Mouse (Mus musculus): Measurements from ENCODE around the gene Foxp2. TPM values are rescaled to one million over a fixed set of nuclear protein-coding genes. Genes with fewer than 3 reads are reported as not detected.

The Foxp2 gene
- polyA plus RNA-seq, 1 experiment from 2014 or later, result 87.5 TPM

GRCm38 (mm10) chr6:15121339-15121738 lies 220.2 kb downstream of the Foxp2 start:
- ATAC-seq (ENCODE audit: borderline replicate concordance, extremely low read depth, low FRiP score, low TSS enrichment), result no peak
- no peak overlapping the region for H3K27ac ChIP-seq
- no peak overlapping the region for H3K9ac ChIP-seq
- H3K9me3 ChIP-seq, result no peaks in the 10 kb centered on the region
- no peaks in the 10 kb centered on the region for H3K4me1 ChIP-seq
- H3K36me3 ChIP-seq, result no peaks in the 10 kb centered on the region
- no peak overlapping the region for H3K4me3 ChIP-seq
- no peak overlapping the region for H3K4me2 ChIP-seq
- no peaks in the 10 kb centered on the region for H3K27me3 ChIP-seq

- ATAC-seq (ENCODE audit: borderline replicate concordance, extremely low read depth, low FRiP score, low TSS enrichment), result no peak
- no peaks in the 10 kb centered on the region for H3K9me3 ChIP-seq
- H3K4me1 ChIP-seq, result no peaks in the 10 kb centered on the region
- no peak overlapping the region for H3K4me3 ChIP-seq
- no peak overlapping the region for H3K27ac ChIP-seq
- H3K36me3 ChIP-seq, result no peaks in the 10 kb centered on the region
- no peaks in the 10 kb centered on the region for H3K27me3 ChIP-seq
- no peak overlapping the region for H3K4me2 ChIP-seq
- WGBS, result 96% methylated on average over 2 of the region's 2 CpGs
- no peak overlapping the region for H3K9ac ChIP-seq
These were observed 229.0 kb downstream of the Foxp2 start for GRCm38 (mm10) chr6:15130142-15130541.

GRCm38 (mm10) chr6:15142094-15142493 lies 240.9 kb downstream of the Foxp2 start:
- no peak for ATAC-seq (ENCODE audit: borderline replicate concordance, extremely low read depth, low FRiP score, low TSS enrichment)

GRCm38 (mm10) chr6:15151619-15152018 lies 250.5 kb downstream of the Foxp2 start:
- WGBS, result 67% methylated on average over 3 of the region's 3 CpGs

More at GRCm38 (mm10) chr6:15142094-15142493, 240.9 kb downstream of the Foxp2 start:
- H3K36me3 ChIP-seq, result no peaks in the 10 kb centered on the region
- no peak overlapping the region for H3K4me3 ChIP-seq
- H3K27me3 ChIP-seq, result no peaks in the 10 kb centered on the region
- H3K9me3 ChIP-seq, result no peaks in the 10 kb centered on the region
- H3K27ac ChIP-seq, result no peak overlapping the region
- H3K4me1 ChIP-seq, result no peaks in the 10 kb centered on the region
- 86% methylated on average over 1 of the region's 1 CpGs for WGBS
- H3K4me2 ChIP-seq, result no peak overlapping the region
- no peak overlapping the region for H3K9ac ChIP-seq

DNA sequence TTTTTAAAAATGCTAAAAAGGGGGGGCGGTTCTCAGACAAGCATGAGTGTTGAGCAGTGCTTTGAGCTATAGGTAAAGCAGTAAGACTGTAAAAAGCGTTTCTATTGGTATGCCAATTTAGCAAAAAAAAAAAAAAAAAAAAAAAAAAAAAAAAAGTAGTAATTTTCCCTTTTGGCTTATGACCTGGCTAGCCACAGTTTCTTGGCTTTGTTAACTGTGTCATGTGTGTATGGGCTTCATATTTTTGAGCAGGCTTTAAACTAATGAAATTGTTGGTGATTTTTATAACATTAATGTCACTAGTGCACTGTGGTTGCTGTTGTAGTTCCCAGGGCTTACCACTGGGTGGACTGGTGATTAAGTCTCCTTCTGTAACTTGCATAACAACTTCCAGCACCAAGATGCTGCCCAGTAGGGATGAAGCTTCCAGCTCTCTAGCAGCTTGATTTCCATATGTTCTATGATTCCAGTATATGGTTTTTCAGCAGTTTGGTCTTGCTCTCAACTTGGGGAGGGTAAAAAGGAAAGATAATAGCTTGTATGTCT lies 262.4 kb downstream of the Foxp2 start:
- no peak for ATAC-seq (ENCODE audit: borderline replicate concordance, extremely low read depth, low FRiP score, low TSS enrichment)
- 82% methylated on average over 2 of the region's 2 CpGs for WGBS

More at GRCm38 (mm10) chr6:15151619-15152018, 250.5 kb downstream of the Foxp2 start:
- Histone ChIP-seq H3K4me3 (no peak overlapping the region), H3K27ac (no peak overlapping the region), H3K36me3 (no peaks in the 10 kb centered on the region), H3K4me2 (no peak overlapping the region), H3K27me3 (no peaks in the 10 kb centered on the region), H3K9ac (no peak overlapping the region), H3K4me1 (no peaks in the 10 kb centered on the region), H3K9me3 (no peaks in the 10 kb centered on the region)
- no peak for ATAC-seq (ENCODE audit: borderline replicate concordance, extremely low read depth, low FRiP score, low TSS enrichment)

GRCm38 (mm10) chr6:15176754-15177153 lies 275.6 kb downstream of the Foxp2 start:
- Histone ChIP-seq H3K4me3 (no peak overlapping the region), H3K27ac (no peak overlapping the region), H3K9me3 (no peaks in the 10 kb centered on the region), H3K27me3 (no peaks in the 10 kb centered on the region), H3K4me1 (no peaks in the 10 kb centered on the region), H3K36me3 (no peaks in the 10 kb centered on the region), H3K9ac (no peak overlapping the region), H3K4me2 (no peak overlapping the region)
- ATAC-seq (ENCODE audit: borderline replicate concordance, extremely low read depth, low FRiP score, low TSS enrichment), result no peak

More for the DNA sequence above, 262.4 kb downstream of the Foxp2 start:
- Histone ChIP-seq H3K4me1 (no peaks in the 10 kb centered on the region), H3K4me3 (no peak overlapping the region), H3K27ac (no peak overlapping the region), H3K9me3 (no peaks in the 10 kb centered on the region), H3K4me2 (no peak overlapping the region), H3K36me3 (0 out of 2 replicates have a peak, but pooled peaks cover 5% of the 10 kb centered on the region), H3K9ac (no peak overlapping the region), H3K27me3 (no peaks in the 10 kb centered on the region)

- Histone ChIP-seq H3K4me2 (no peak overlapping the region), H3K4me1 (no peaks in the 10 kb centered on the region), H3K9me3 (no peaks in the 10 kb centered on the region), H3K36me3 (no peaks in the 10 kb centered on the region), H3K27ac (no peak overlapping the region), H3K9ac (no peak overlapping the region), H3K27me3 (no peaks in the 10 kb centered on the region), H3K4me3 (no peak overlapping the region)
- 73% methylated on average over 5 of the region's 5 CpGs for WGBS
- ATAC-seq (ENCODE audit: borderline replicate concordance, extremely low read depth, low FRiP score, low TSS enrichment), result no peak
These were observed 291.7 kb downstream of the Foxp2 start for GRCm38 (mm10) chr6:15192877-15193276.

DNA sequence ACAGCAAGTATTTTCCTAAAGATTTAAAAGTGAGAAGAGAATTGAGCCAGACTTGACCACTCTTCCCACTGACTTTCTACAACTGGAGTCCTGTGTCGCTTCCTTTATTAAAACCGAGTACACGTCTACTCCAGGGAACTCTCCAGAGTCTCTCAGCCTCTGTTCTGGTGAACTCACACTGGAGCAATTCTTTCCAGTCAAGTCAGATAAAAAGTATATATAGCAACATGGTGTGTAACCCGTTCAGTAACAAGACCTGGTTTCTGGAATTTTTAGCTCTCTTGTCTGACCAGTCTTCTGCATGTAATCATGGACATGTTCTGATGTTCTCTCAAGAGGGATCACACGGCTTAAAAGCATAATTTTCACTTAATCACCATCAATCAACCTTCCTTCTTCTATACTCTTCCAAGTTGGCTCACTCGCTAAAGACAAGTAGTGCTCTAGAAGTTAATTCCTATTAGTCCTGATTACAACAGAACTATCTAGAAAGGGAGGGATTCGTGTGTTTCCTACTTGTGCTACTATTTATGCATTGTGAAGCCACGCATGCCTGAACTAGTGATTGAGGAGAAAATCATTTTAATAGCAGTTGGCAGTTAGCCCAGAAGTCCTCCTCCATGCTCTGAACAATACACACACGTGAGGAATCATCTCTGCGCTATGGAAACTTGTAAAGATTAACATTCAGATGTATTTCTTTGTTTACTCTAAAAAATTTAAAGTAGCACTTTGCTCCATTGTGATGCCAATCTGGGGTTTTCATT lies 341.2 kb downstream of the Foxp2 start:
- Histone ChIP-seq H3K4me2 (no peak overlapping the region), H3K9me3 (no peaks in the 10 kb centered on the region), H3K27me3 (no peaks in the 10 kb centered on the region), H3K36me3 (no peaks in the 10 kb centered on the region), H3K27ac (no peak overlapping the region), H3K4me3 (no peak overlapping the region), H3K9ac (no peak overlapping the region), H3K4me1 (no peaks in the 10 kb centered on the region)
- ATAC-seq (ENCODE audit: borderline replicate concordance, extremely low read depth, low FRiP score, low TSS enrichment), result no peak
- WGBS, result 49% methylated on average over 10 of the region's 10 CpGs

DNA sequence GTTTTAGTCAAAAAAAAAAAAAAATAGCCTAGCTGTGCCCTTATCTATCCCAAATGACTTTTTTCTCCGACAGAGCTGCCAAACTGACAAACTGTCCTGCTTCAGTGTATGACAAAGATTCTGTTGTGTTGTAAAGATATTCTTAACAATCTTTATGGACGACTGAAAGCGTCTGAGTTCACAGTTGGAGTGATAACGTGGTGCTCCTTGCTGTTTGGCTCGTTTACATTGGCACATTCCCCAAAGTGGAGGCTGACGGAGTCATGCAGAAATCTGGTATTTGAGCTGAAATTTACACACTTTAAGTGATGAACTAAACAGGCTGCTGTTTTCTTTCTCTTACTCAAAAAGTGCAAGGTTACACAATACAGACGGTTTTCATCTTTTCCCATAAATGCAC lies 356.2 kb downstream of the Foxp2 start:
- no peak overlapping the region; the same call in 1 of the 2 replicates for H3K27ac ChIP-seq
- no peaks in the 10 kb centered on the region for H3K27me3 ChIP-seq
- no peak overlapping the region for H3K4me3 ChIP-seq
- peaks cover 8% of the 10 kb centered on the region; the same call in 1 of the 2 replicates for H3K4me1 ChIP-seq
- no peaks in the 10 kb centered on the region for H3K36me3 ChIP-seq
- no peaks in the 10 kb centered on the region for H3K9me3 ChIP-seq
- H3K4me2 ChIP-seq, result peak overlapping the region; percentile 46
- ATAC-seq (ENCODE audit: borderline replicate concordance, extremely low read depth, low FRiP score, low TSS enrichment), result no peak
- no peak overlapping the region for H3K9ac ChIP-seq
- WGBS, result 3% methylated on average over 7 of the region's 7 CpGs

GRCm38 (mm10) chr6:15257893-15258292 lies 356.7 kb downstream of the Foxp2 start:
- WGBS, result 33% methylated on average over 6 of the region's 6 CpGs
- Histone ChIP-seq H3K4me2 (peak overlapping the region; percentile 46), H3K4me1 (peaks cover 8% of the 10 kb centered on the region; the same call in 1 of the 2 replicates), H3K27me3 (no peaks in the 10 kb centered on the region), H3K9ac (no peak overlapping the region), H3K27ac (no peak overlapping the region), H3K36me3 (no peaks in the 10 kb centered on the region), H3K9me3 (no peaks in the 10 kb centered on the region), H3K4me3 (no peak overlapping the region)
- ATAC-seq (ENCODE audit: borderline replicate concordance, extremely low read depth, low FRiP score, low TSS enrichment), result no peak

- no peak overlapping the region for H3K4me3 ChIP-seq
- no peaks in the 10 kb centered on the region for H3K4me1 ChIP-seq
- H3K36me3 ChIP-seq, result no peaks in the 10 kb centered on the region
- H3K27me3 ChIP-seq, result no peaks in the 10 kb centered on the region
- H3K9me3 ChIP-seq, result no peaks in the 10 kb centered on the region
- H3K4me2 ChIP-seq, result no peak overlapping the region
- no peak for ATAC-seq (ENCODE audit: borderline replicate concordance, extremely low read depth, low FRiP score, low TSS enrichment)
- no peak overlapping the region for H3K9ac ChIP-seq
- H3K27ac ChIP-seq, result no peak overlapping the region
- 84% methylated on average over 2 of the region's 2 CpGs for WGBS
These were observed 367.0 kb downstream of the Foxp2 start for GRCm38 (mm10) chr6:15268136-15268535.

DNA sequence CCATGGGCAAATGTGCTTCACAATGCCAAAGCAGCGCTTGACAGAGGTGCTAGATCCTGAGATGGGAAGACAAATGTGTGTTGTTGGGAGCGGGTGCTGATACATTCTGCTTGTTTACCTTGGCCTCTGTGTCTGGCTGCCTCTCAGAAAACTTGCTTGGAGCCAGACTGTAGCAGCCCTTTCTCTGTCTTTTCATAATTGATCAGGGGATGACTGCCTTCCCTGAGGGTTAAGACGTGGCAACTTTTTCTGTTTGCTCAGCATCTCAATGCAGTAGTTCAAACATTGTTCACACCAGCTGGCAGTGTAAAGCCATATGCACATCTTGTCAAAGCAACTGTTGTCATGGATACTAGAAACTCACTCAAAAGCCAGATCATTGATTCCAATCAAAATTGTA lies 384.1 kb downstream of the Foxp2 start:
- no peaks in the 10 kb centered on the region for H3K36me3 ChIP-seq
- no peaks in the 10 kb centered on the region for H3K9me3 ChIP-seq
- WGBS, result 31% methylated on average over 3 of the region's 3 CpGs
- peaks cover 7% of the 10 kb centered on the region for H3K4me1 ChIP-seq
- H3K27me3 ChIP-seq, result no peaks in the 10 kb centered on the region
- H3K4me3 ChIP-seq, result no peak overlapping the region
- ATAC-seq (ENCODE audit: borderline replicate concordance, extremely low read depth, low FRiP score, low TSS enrichment), result no peak
- H3K9ac ChIP-seq, result no peak overlapping the region
- no peak overlapping the region for H3K4me2 ChIP-seq
- H3K27ac ChIP-seq, result no peak overlapping the region

All from lung, embryonic 15.5 days (tissue).